Mouse (Mus musculus) neural tube, embryonic 15.5 days (tissue): ENCODE results near the gene C1ql4. TPM values are rescaled to one million over a fixed set of nuclear protein-coding genes. Genes with fewer than 3 reads are reported as not detected.

ENCODE experiments used
- ATAC-seq: fragments of 200-750 bp; cut with Nextera tagmentation; 2 replicates; pipeline ENCODE4 v1.8.0; 2017; ENCODE audit warnings: mild to moderate bottlenecking, moderate TSS enrichment, moderate library complexity; ENCODE audit not compliant: low FRiP score
- H3K27ac ChIP-seq: fragments of 300-500 bp; sonication (generic); replicated peaks from 2 replicates; pipeline ENCODE4 v1.5.1; 2015; ENCODE audit warnings: mild to moderate bottlenecking, inconsistent platforms
- H3K27me3 ChIP-seq: fragments of 300-500 bp; sonication (generic); replicated peaks from 2 replicates; pipeline ENCODE4 v1.6.1; 2015; ENCODE audit warnings: inconsistent platforms
- H3K36me3 ChIP-seq: fragments of 300-500 bp; sonication (generic); 2 replicates; pipeline ENCODE4 v1.6.1; 2015; ENCODE audit warnings: inconsistent platforms
- H3K4me1 ChIP-seq: fragments of 300-500 bp; sonication (generic); 2 replicates; pipeline ENCODE4 v1.6.1; 2015; ENCODE audit warnings: inconsistent platforms
- H3K4me2 ChIP-seq: fragments of 300-500 bp; sonication (generic); 2 replicates; pipeline ENCODE4 v1.6.1; 2015; ENCODE audit warnings: inconsistent platforms, mild to moderate bottlenecking, moderate library complexity
- H3K4me3 ChIP-seq: fragments of 300-500 bp; sonication (generic); replicated peaks from 2 replicates; pipeline ENCODE4 v1.5.1; 2015; ENCODE audit warnings: mild to moderate bottlenecking, inconsistent platforms
- H3K9ac ChIP-seq: fragments of 300-500 bp; sonication (generic); replicated peaks from 2 replicates; pipeline ENCODE4 v1.6.1; 2015; ENCODE audit warnings: mild to moderate bottlenecking, inconsistent platforms
- H3K9me3 ChIP-seq: fragments of 300-500 bp; sonication (generic); replicated peaks from 2 replicates; pipeline ENCODE4 v1.6.1; 2016; ENCODE audit warnings: inconsistent platforms
- WGBS: fragments of 180-500 bp; shearing (Covaris S2); methylation state at CpG from one replicate; pipeline ENCODE4 v1.1.7; 2015; ENCODE audit warnings: mixed read lengths; 5-methylcytosine and 5-hydroxymethylcytosine counted together
- microRNA-seq: library from miRNA; unstranded; fragments of <30 nt; microRNA quantifications from one replicate; pipeline ENCODE4, GENCODE M21; 2017
- polyA plus RNA-seq: library from polyadenylated mRNA; unstranded; fragments of >200 nt; fragmentation: Nextera tagmentation; extraction: Ambion mirVana; gene quantifications from 2 replicates; pipeline ENCODE4 v1.2.1, GENCODE M21; 2015

C1ql4 gene
- polyA plus RNA-seq, 1 experiment from 2014 or later = 3.6 TPM

DNA sequence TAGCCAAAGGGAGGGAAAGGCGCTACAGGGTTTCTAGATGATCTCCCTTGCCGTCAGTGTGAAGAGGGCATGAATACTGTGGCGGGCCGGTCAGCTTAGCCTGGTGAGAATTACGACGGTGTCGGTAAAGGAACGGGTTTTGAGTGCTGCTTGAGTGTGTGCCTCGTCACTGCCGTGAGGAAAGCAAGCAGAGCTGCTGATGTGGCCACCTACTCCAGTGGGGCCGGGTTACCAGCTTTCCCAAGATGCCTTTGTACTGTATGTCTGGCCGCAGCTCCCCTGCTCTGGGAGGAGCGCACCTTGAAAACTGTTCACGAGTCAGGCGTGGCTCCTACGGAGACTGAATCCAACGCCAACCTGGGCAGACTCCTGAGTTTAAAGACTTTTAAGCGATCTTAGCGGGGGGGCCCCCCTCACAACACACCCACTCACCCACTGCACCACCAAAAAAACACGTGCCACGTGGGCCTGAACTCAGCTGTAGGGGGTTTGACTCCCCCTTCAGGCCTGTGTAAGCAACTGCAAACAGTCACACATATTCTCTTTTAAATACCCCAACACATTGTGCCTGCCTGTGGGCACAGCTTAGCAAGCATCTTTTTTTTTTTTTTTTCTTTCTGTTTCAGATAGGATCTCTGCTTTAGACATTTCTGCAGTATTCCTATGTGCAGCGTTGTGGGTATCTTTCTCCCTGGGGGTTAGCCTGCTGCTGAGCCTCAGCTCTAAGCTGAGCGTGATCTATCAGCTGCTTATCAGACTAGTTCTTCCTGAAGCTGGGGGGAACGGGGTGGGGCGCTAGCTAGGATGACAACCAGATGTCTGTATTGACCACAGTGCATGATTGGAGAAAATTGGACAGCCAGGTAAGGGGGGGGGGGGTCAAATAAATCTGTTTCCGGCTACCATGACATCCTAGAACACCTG, 47.4 kb downstream of the C1ql4 start:
- no peak overlapping the region for H3K4me2 ChIP-seq
- peaks cover 5% of the 10 kb centered on the region for H3K4me1 ChIP-seq
- H3K4me3 ChIP-seq = no peak overlapping the region
- H3K27me3 ChIP-seq = no peaks in the 10 kb centered on the region
- no peaks in the 10 kb centered on the region for H3K36me3 ChIP-seq
- H3K27ac ChIP-seq = no peak overlapping the region
- H3K9ac ChIP-seq = no peak overlapping the region
- no peak for ATAC-seq
- WGBS = 66% methylated on average over 26 of the region's 26 CpGs
- no peaks in the 10 kb centered on the region for H3K9me3 ChIP-seq

- WGBS = 90% methylated on average over 4 of the region's 4 CpGs
- H3K27ac ChIP-seq = no peak overlapping the region
- no peak overlapping the region for H3K4me3 ChIP-seq
- H3K4me2 ChIP-seq = no peak overlapping the region
- H3K27me3 ChIP-seq = no peaks in the 10 kb centered on the region
- no peak overlapping the region for H3K9ac ChIP-seq
- no peak for ATAC-seq
- peaks cover 5% of the 10 kb centered on the region for H3K4me1 ChIP-seq
- H3K9me3 ChIP-seq = no peaks in the 10 kb centered on the region
- no peaks in the 10 kb centered on the region for H3K36me3 ChIP-seq
Measured at GRCm38 (mm10) chr15:99039306-99039705, 48.3 kb downstream of the C1ql4 start.

- H3K27me3 ChIP-seq = no peaks in the 10 kb centered on the region
- 90% methylated on average over 5 of the region's 5 CpGs for WGBS
- no peak for ATAC-seq
- no peak overlapping the region for H3K4me3 ChIP-seq
- no peak overlapping the region for H3K27ac ChIP-seq
- H3K9me3 ChIP-seq = no peaks in the 10 kb centered on the region
- H3K4me2 ChIP-seq = no peak overlapping the region
- H3K36me3 ChIP-seq = no peaks in the 10 kb centered on the region
- peaks cover 5% of the 10 kb centered on the region for H3K4me1 ChIP-seq
- H3K9ac ChIP-seq = no peak overlapping the region
Measured at GRCm38 (mm10) chr15:99038797-99039196, 48.8 kb downstream of the C1ql4 start.

DNA sequence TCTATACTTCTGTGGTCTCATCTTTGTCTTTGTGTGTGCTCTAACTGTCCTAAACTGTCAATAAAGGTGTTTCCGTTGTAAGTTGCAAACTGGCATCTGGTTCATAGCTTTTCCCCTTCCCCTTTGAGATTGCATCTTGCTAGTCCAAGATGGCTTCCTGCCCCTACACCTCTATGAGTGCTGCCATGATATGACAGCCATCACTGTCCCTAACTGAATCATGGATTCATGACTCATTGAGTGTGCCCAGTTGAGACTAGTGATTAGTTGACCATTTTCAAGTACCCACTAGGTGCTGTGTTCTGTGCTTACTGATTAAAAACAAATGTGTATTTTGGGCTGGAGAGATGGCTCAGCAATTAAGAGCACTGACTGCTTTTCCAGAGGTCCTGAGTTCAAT, 49.6 kb downstream of the C1ql4 start:
- no peaks in the 10 kb centered on the region for H3K27me3 ChIP-seq
- no peaks in the 10 kb centered on the region for H3K36me3 ChIP-seq
- WGBS = 100% methylated on average over 1 of the region's 1 CpGs
- no peak overlapping the region for H3K27ac ChIP-seq
- no peak overlapping the region for H3K4me3 ChIP-seq
- no peak overlapping the region for H3K9ac ChIP-seq
- H3K9me3 ChIP-seq = no peaks in the 10 kb centered on the region
- no peak overlapping the region for H3K4me2 ChIP-seq
- no peak for ATAC-seq
- H3K4me1 ChIP-seq = peaks cover 5% of the 10 kb centered on the region

DNA sequence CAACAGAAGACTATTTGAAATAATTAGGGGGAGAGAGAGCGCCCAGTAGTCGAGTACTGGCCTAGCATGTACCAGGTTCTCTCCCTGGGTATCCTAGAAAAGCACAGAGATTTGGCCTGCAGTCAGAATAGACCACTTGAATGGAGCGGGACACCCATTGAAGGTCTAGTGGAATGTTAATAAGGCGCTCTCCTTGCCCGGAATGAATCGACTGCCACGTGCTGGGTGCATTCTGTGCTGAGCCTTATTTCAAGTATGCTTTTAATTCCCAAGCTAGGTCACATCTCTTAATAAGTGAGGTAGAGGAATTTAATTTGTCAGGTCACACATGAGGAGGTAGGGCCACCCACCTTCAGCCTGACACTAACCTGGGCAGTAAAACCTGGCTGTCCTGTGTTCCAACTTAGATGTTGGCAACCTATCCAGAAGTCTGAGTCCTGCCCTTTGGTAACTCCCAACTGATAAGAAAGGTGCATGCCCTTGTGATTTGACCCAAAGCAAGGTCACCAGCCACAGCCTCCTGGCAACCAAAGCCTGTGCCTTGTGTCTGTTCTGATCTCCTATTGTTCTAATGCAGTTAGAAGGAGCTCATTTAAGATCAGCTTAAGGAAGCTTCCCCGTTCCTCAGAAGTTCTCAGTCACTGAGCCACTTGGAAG, 51.2 kb downstream of the C1ql4 start:
- Histone ChIP-seq H3K27ac (no peak overlapping the region), H3K9me3 (no peaks in the 10 kb centered on the region), H3K27me3 (peaks cover under 1% of the 10 kb centered on the region; the same call in 1 of the 2 replicates), H3K9ac (no peak overlapping the region), H3K4me3 (no peak overlapping the region), H3K36me3 (no peaks in the 10 kb centered on the region), H3K4me1 (peaks cover 2% of the 10 kb centered on the region), H3K4me2 (no peak overlapping the region)
- no peak for ATAC-seq
- 91% methylated on average over 8 of the region's 8 CpGs for WGBS

DNA sequence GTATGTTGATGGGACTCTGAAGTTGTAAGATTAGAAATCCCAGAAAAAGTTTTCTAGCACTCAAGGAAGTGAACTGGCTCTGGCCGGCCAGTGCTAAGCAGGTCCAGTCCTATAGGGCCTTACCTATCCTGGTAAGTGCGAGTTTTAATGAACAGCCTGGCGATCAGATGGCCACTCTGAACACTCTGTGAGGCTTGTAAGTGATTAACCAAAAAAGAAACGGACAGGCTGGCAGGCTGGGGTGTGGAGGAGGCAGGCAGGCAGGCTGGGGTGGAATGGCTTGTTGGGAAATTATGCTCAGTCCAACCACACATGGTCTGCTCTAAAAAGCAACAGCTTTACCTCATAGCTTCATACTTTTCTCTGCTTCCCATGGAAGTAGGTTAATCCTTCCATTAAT, 52.2 kb downstream of the C1ql4 start:
- no peaks in the 10 kb centered on the region for H3K9me3 ChIP-seq
- no peak overlapping the region for H3K27ac ChIP-seq
- H3K36me3 ChIP-seq = no peaks in the 10 kb centered on the region
- no peak overlapping the region for H3K4me3 ChIP-seq
- H3K9ac ChIP-seq = no peak overlapping the region
- ATAC-seq = no peak
- peaks cover 4% of the 10 kb centered on the region for H3K4me1 ChIP-seq
- 92% methylated on average over 4 of the region's 4 CpGs for WGBS
- H3K27me3 ChIP-seq = peaks cover 6% of the 10 kb centered on the region; the same call in 1 of the 2 replicates
- no peak overlapping the region for H3K4me2 ChIP-seq

Small RNAs within 50 kb of the gene (microRNA-seq; reads per million reads assigned to microRNA genes)
- 1.7 reads per million, percentile 2 among the genes with 10 or more reads in this experiment for gene Mir6960

Other genes starting within 250 kb of the C1ql4 start
- 9.9 and 10.1 TPM in 2 replicates for gene Kmt2d, start 216.6 kb downstream of the C1ql4 start, polyA plus RNA-seq
- 27.0 and 33.2 TPM in 2 replicates for gene Rhebl1, start 193.3 kb downstream of the C1ql4 start, polyA plus RNA-seq
- 2.5 and 3.2 TPM in 2 replicates for gene Dhh, start 189.3 kb downstream of the C1ql4 start, polyA plus RNA-seq
- gene Lmbr1l, start 169.6 kb downstream of the C1ql4 start, polyA plus RNA-seq = 27.9 and 28.6 TPM in 2 replicates
- 1,446 and 1,534 TPM in 2 replicates for gene Tuba1b, start 153.3 kb downstream of the C1ql4 start, polyA plus RNA-seq
- not detected in 2 replicates for gene Gm49450, start 134.3 kb downstream of the C1ql4 start, polyA plus RNA-seq
- gene Tuba1a, start 134.1 kb downstream of the C1ql4 start, polyA plus RNA-seq = 10,639 and 13,509 TPM in 2 replicates
- gene Tuba1c, start 57.9 kb downstream of the C1ql4 start, polyA plus RNA-seq = 12.4 and 52.6 TPM in 2 replicates
- gene Prph, start 32.6 kb downstream of the C1ql4 start, polyA plus RNA-seq = 185 and 209 TPM in 2 replicates
- 4.6 and 10.3 TPM in 2 replicates for gene Troap, start 13.2 kb downstream of the C1ql4 start, polyA plus RNA-seq
- 0.47 and 2.3 TPM in 2 replicates for gene Dnajc22, start 5.4 kb upstream of the C1ql4 start, polyA plus RNA-seq
- 28.9 and 35.4 TPM in 2 replicates for gene Spats2, start 38.1 kb upstream of the C1ql4 start, polyA plus RNA-seq
- 0.46 and 1.6 TPM in 2 replicates for gene Kcnh3, start 137.0 kb upstream of the C1ql4 start, polyA plus RNA-seq
- gene Mcrs1, start 164.1 kb upstream of the C1ql4 start, polyA plus RNA-seq = 185 and 190 TPM in 2 replicates
- gene Prpf40b, start 207.3 kb upstream of the C1ql4 start, polyA plus RNA-seq = 95.7 and 111 TPM in 2 replicates
- gene Fam186b, start 208.1 kb upstream of the C1ql4 start, polyA plus RNA-seq = 0.73 and 0.97 TPM in 2 replicates